Mouse (Mus musculus) neural tube, embryonic 15.5 days (tissue): Measurements from ENCODE around the gene Stmn1. TPM values are rescaled to one million over a fixed set of nuclear protein-coding genes. Genes with fewer than 3 reads are reported as not detected.

Source experiments
- ATAC-seq: fragments of 200-750 bp; cut with Nextera tagmentation; 2 replicates; pipeline ENCODE4 v1.8.0; 2017; ENCODE audit warnings: mild to moderate bottlenecking, moderate TSS enrichment, moderate library complexity; ENCODE audit not compliant: low FRiP score
- H3K27ac ChIP-seq: fragments of 300-500 bp; sonication (generic); replicated peaks from 2 replicates; pipeline ENCODE4 v1.5.1; 2015; ENCODE audit warnings: mild to moderate bottlenecking, inconsistent platforms
- H3K27me3 ChIP-seq: fragments of 300-500 bp; sonication (generic); replicated peaks from 2 replicates; pipeline ENCODE4 v1.6.1; 2015; ENCODE audit warnings: inconsistent platforms
- H3K36me3 ChIP-seq: fragments of 300-500 bp; sonication (generic); 2 replicates; pipeline ENCODE4 v1.6.1; 2015; ENCODE audit warnings: inconsistent platforms
- H3K4me1 ChIP-seq: fragments of 300-500 bp; sonication (generic); 2 replicates; pipeline ENCODE4 v1.6.1; 2015; ENCODE audit warnings: inconsistent platforms
- H3K4me2 ChIP-seq: fragments of 300-500 bp; sonication (generic); 2 replicates; pipeline ENCODE4 v1.6.1; 2015; ENCODE audit warnings: inconsistent platforms, mild to moderate bottlenecking, moderate library complexity
- H3K4me3 ChIP-seq: fragments of 300-500 bp; sonication (generic); replicated peaks from 2 replicates; pipeline ENCODE4 v1.5.1; 2015; ENCODE audit warnings: mild to moderate bottlenecking, inconsistent platforms
- H3K9ac ChIP-seq: fragments of 300-500 bp; sonication (generic); replicated peaks from 2 replicates; pipeline ENCODE4 v1.6.1; 2015; ENCODE audit warnings: mild to moderate bottlenecking, inconsistent platforms
- H3K9me3 ChIP-seq: fragments of 300-500 bp; sonication (generic); replicated peaks from 2 replicates; pipeline ENCODE4 v1.6.1; 2016; ENCODE audit warnings: inconsistent platforms
- WGBS: fragments of 180-500 bp; shearing (Covaris S2); methylation state at CpG from one replicate; pipeline ENCODE4 v1.1.7; 2015; ENCODE audit warnings: mixed read lengths; 5-methylcytosine and 5-hydroxymethylcytosine counted together
- polyA plus RNA-seq: library from polyadenylated mRNA; unstranded; fragments of >200 nt; fragmentation: Nextera tagmentation; extraction: Ambion mirVana; gene quantifications from 2 replicates; pipeline ENCODE4 v1.2.1, GENCODE M21; 2015

Gene Stmn1
- polyA plus RNA-seq, 1 experiment from 2014 or later: 4,915 TPM

DNA sequence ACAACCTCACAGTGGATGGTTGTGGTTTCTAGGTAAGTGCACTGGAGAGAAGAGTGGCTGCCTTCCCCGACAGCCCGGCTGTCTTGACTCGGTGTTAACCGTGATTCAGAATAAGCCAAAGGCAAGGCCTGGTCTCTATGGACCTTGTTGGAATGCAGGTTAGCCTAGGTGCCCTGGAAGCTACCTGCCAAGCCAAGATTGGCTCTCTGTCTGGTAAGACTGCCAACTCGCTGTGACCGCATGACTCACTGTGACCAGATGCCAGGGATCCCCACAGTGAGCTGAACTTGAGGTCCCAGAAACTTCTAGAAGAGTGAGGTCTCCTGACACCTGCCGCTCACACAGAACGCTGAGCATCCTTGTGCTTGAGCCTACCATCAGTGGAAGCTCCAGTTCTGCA lies 8.8 kb downstream of the Stmn1 start:
- Histone ChIP-seq H3K4me3 (no peak overlapping the region), H3K9me3 (no peaks in the 10 kb centered on the region), H3K9ac (no peak overlapping the region), H3K4me2 (no peak overlapping the region), H3K36me3 (peaks cover 47% of the 10 kb centered on the region), H3K27me3 (no peaks in the 10 kb centered on the region), H3K27ac (0 out of 2 replicates have a peak overlapping the region, but pooled peaks have one; percentile 60), H3K4me1 (peaks cover 42% of the 10 kb centered on the region)
- WGBS: 91% methylated on average over 8 of the region's 8 CpGs
- ATAC-seq: no peak

- no peaks in the 10 kb centered on the region for H3K27me3 ChIP-seq
- peak; percentile 75 for ATAC-seq
- H3K27ac ChIP-seq: peak overlapping the region; percentile 60
- H3K9me3 ChIP-seq: no peaks in the 10 kb centered on the region
- no peak overlapping the region for H3K4me3 ChIP-seq
- H3K4me1 ChIP-seq: peaks cover 30% of the 10 kb centered on the region
- no peak overlapping the region for H3K9ac ChIP-seq
- H3K4me2 ChIP-seq: no peak overlapping the region; the same call in 1 of the 2 replicates
- 7% methylated on average over 9 of the region's 9 CpGs for WGBS
- H3K36me3 ChIP-seq: peaks cover 35% of the 10 kb centered on the region
Observed at GRCm38 (mm10) chr4:134478031-134478430, 9.9 kb downstream of the Stmn1 start.

GRCm38 (mm10) chr4:134479839-134480238 lies 11.7 kb downstream of the Stmn1 start:
- H3K4me2 ChIP-seq: no peak overlapping the region
- WGBS: 90% methylated on average over 4 of the region's 4 CpGs
- ATAC-seq: no peak
- no peak overlapping the region for H3K4me3 ChIP-seq
- H3K4me1 ChIP-seq: peaks cover 22% of the 10 kb centered on the region
- no peak overlapping the region for H3K27ac ChIP-seq
- peaks cover 22% of the 10 kb centered on the region for H3K36me3 ChIP-seq
- H3K9ac ChIP-seq: no peak overlapping the region
- no peaks in the 10 kb centered on the region for H3K9me3 ChIP-seq
- no peaks in the 10 kb centered on the region for H3K27me3 ChIP-seq

GRCm38 (mm10) chr4:134480864-134481263 lies 12.7 kb downstream of the Stmn1 start:
- H3K9me3 ChIP-seq: no peaks in the 10 kb centered on the region
- no peak overlapping the region for H3K4me3 ChIP-seq
- H3K9ac ChIP-seq: no peak overlapping the region
- H3K4me2 ChIP-seq: no peak overlapping the region
- H3K27me3 ChIP-seq: no peaks in the 10 kb centered on the region
- no peak for ATAC-seq
- peaks cover 18% of the 10 kb centered on the region for H3K4me1 ChIP-seq
- 20% methylated on average over 6 of the region's 6 CpGs for WGBS
- peaks cover 11% of the 10 kb centered on the region for H3K36me3 ChIP-seq
- H3K27ac ChIP-seq: no peak overlapping the region

DNA sequence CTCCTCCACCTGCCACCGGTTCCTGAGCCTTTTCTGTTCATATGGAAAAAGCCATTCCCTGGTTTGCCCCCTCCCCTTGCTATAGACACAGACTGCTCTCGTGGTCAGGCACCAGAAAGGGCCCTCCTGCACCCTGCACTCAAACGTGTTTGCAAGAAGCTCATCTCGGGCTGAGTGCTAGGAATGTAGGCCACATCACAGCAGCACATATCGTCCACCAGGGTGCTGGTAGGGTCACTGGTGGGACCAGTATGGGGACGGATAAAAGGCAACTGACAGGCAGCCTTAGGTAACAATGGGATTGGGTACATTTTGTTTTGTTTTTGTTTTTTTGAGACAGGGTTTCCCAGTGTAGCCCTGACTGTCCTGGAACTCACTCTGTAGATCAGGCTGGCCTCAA lies 13.2 kb downstream of the Stmn1 start:
- no peak overlapping the region for H3K4me3 ChIP-seq
- no peak overlapping the region for H3K9ac ChIP-seq
- H3K9me3 ChIP-seq: no peaks in the 10 kb centered on the region
- WGBS: 63% methylated on average over 6 of the region's 6 CpGs
- no peak for ATAC-seq
- peaks cover 7% of the 10 kb centered on the region; the same call in 1 of the 2 replicates for H3K36me3 ChIP-seq
- no peaks in the 10 kb centered on the region for H3K27me3 ChIP-seq
- peaks cover 18% of the 10 kb centered on the region for H3K4me1 ChIP-seq
- H3K4me2 ChIP-seq: no peak overlapping the region
- no peak overlapping the region for H3K27ac ChIP-seq

DNA sequence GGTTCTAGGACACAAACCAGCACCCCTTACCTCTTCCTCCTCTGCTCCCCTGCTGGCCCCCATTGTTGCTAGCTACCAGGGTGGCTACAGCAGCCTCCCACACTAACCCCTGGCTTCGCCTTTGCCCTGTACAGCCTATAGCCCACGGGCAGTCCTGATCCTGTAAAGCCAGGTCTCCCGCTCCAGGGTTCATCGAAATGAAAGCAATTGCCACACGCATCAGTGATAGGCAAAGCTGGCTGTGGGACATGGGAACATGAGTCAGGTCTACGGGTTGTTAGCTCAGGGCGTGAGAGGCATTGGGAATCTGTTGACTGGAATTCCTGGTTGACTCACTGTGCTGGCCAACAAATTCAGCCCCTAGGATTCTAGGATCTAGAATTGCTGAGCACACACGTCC lies 14.3 kb downstream of the Stmn1 start:
- WGBS: 85% methylated on average over 8 of the region's 8 CpGs
- no peak overlapping the region for H3K4me2 ChIP-seq
- no peak overlapping the region for H3K9ac ChIP-seq
- H3K27ac ChIP-seq: no peak overlapping the region
- no peaks in the 10 kb centered on the region for H3K9me3 ChIP-seq
- ATAC-seq: no peak
- no peaks in the 10 kb centered on the region for H3K36me3 ChIP-seq
- H3K4me1 ChIP-seq: peaks cover 18% of the 10 kb centered on the region
- H3K4me3 ChIP-seq: no peak overlapping the region
- H3K27me3 ChIP-seq: no peaks in the 10 kb centered on the region

DNA sequence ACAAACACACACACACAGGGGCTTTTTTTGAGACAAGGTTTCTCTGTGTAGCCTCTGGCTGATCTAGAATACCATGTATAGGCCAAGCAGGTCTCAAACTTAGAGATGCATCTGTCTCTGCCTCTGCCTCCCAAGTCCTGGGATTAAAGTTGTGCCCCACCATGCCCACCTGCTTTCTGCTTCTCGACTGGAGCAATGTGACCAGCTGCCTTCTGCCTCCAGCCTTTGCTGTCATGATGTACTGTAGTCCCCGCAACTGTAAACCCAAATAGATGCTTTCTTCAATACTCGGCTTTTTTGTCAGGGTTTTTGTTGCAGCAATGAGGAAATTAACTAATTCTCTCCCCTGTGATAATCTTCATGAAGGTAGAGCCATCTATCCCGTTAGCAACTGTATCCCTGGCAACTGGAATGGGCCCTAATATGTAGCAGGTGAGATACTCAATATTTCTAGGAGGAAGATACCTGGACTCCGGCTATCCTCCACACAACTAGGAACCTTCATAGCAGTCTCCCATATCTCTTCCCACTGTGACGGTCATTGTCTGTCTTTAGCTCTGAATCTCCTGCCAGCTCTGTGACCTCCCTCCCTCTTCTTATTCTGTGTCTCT lies 15.1 kb downstream of the Stmn1 start:
- H3K4me3 ChIP-seq: no peak overlapping the region
- no peak for ATAC-seq
- H3K9ac ChIP-seq: no peak overlapping the region
- H3K27ac ChIP-seq: no peak overlapping the region
- H3K36me3 ChIP-seq: no peaks in the 10 kb centered on the region
- 67% methylated on average over 6 of the region's 6 CpGs for WGBS
- peaks cover 13% of the 10 kb centered on the region for H3K4me1 ChIP-seq
- H3K27me3 ChIP-seq: no peaks in the 10 kb centered on the region
- no peaks in the 10 kb centered on the region for H3K9me3 ChIP-seq
- no peak overlapping the region for H3K4me2 ChIP-seq

DNA sequence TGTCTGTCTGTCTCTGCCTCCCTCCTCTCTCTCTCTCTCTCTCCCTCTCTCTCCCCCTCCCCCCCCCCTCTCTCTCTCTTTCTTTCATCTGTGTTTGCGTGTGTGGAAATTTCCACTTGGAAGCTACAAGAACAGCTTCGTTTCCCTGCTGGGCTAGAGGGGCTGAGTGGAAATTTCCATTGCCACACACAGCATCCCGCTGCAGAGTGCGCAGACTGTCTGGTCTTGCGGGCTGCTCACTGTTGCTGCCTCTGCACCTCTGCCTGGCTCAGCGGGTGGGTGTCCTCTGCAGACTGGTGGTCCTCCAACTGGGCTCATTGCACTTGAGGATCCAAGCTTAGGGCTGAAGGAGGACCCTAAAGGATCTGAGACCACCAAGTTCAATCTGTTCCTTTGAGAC lies 15.6 kb downstream of the Stmn1 start:
- H3K9ac ChIP-seq: no peak overlapping the region
- H3K27me3 ChIP-seq: no peaks in the 10 kb centered on the region
- WGBS: 48% methylated on average over 6 of the region's 6 CpGs
- H3K4me1 ChIP-seq: peaks cover 9% of the 10 kb centered on the region; the same call in 1 of the 2 replicates
- H3K36me3 ChIP-seq: no peaks in the 10 kb centered on the region
- no peak for ATAC-seq
- H3K4me3 ChIP-seq: no peak overlapping the region
- H3K9me3 ChIP-seq: no peaks in the 10 kb centered on the region
- H3K27ac ChIP-seq: no peak overlapping the region
- no peak overlapping the region for H3K4me2 ChIP-seq

- H3K4me1 ChIP-seq: peaks cover 9% of the 10 kb centered on the region; the same call in 1 of the 2 replicates
- H3K9ac ChIP-seq: no peak overlapping the region
- H3K9me3 ChIP-seq: no peaks in the 10 kb centered on the region
- H3K27me3 ChIP-seq: no peaks in the 10 kb centered on the region
- 79% methylated on average over 10 of the region's 10 CpGs for WGBS
- no peak overlapping the region for H3K4me3 ChIP-seq
- ATAC-seq: no peak
- no peak overlapping the region for H3K4me2 ChIP-seq
- no peaks in the 10 kb centered on the region for H3K36me3 ChIP-seq
- H3K27ac ChIP-seq: no peak overlapping the region
Observed at GRCm38 (mm10) chr4:134484231-134484630, 16.1 kb downstream of the Stmn1 start.

DNA sequence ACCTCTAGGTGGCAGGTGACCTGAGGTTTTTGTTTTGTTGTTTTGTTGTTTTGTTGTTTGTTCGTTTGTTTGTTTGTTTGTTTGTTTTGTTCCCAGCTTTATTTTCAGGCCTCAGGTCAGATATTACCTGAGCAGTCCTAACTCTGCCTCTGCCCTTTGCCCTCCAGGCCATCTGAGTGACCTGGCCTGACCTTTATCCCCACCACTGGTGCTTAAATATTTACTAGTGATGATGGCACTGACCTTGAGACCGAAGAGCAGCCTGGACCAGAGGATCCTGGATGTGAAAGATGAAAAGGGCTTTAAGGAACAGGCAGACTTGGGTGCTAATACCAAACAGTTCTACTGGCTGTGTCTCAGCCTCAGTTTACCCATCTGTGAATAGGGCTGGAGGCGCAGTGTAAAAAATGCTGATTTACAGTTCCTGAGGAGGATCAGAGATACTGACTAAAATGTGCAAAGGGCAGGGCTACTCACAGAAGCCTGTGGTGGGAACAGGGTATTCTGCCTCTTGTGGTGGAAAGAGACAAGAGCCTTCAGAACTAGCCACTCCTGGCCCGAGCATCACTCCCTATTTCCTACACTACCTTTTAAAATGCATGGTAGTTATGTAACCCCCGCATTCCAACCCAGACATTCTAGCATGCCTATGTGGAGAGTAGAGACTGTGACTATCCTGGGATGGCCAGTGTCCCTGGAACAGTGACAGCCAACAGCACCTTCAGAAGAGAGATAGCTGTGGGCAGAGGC lies 17.2 kb downstream of the Stmn1 start:
- WGBS: 84% methylated on average over 5 of the region's 5 CpGs
- Histone ChIP-seq H3K36me3 (no peaks in the 10 kb centered on the region), H3K27me3 (no peaks in the 10 kb centered on the region), H3K9me3 (no peaks in the 10 kb centered on the region), H3K9ac (no peak overlapping the region), H3K4me1 (peaks cover 9% of the 10 kb centered on the region; the same call in 1 of the 2 replicates), H3K27ac (no peak overlapping the region), H3K4me2 (no peak overlapping the region), H3K4me3 (no peak overlapping the region)
- ATAC-seq: no peak

DNA sequence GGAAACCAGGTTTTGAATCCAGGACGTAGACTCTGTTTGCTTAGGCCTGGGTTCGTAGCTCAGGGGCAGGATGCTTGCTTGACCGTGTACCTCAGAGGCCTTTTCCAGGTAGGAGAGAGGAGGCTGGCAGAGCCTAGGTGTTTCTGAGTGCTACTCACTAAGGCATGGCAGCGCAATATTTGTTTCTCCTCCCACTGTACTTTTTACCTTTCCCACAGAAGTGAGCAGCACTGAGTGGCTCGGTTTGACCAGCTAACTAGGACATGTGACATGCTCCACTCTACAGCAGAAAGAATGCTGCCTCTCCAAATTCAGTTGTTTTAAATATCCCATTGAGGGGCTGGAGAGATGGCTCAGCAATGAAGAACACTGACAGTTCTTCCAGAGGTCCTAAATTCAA lies 20.1 kb downstream of the Stmn1 start:
- Histone ChIP-seq H3K36me3 (no peaks in the 10 kb centered on the region), H3K4me1 (0 out of 2 replicates have a peak, but pooled peaks cover 7% of the 10 kb centered on the region), H3K9ac (no peak overlapping the region), H3K27ac (no peak overlapping the region), H3K9me3 (no peaks in the 10 kb centered on the region), H3K4me2 (no peak overlapping the region), H3K27me3 (no peaks in the 10 kb centered on the region), H3K4me3 (no peak overlapping the region)
- ATAC-seq: no peak
- 93% methylated on average over 5 of the region's 5 CpGs for WGBS

DNA sequence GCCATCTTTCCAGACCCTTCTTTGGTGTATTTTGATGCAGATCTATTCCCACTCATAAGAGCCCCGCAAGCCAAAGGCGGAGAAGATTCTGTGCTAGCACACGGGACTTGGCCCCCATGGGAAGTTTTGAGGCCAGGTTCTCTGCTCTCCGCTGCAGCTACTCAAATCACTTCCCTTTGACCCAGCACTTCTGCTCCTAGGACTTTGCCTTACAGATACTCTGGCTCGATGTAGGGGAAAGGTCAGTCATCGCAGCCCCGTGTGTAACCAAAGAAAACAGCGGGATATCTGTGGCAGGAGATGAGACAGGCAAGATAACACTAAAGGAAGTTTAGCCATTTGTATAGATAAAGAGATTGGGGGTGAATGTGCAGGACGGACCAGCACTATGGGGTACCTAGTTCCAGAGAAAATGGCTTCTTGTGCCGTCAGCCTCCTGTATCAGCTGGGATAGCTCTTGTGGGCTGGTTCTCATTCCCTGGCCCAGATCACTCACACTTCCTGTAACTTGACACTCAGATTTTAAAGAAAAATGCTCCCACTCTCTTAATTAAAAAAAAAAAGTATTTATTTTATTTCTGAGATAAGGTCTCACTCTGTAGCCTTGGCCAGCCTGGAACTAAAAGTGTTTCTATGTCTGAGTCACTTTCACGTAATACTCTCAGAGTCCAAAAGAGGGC lies 22.0 kb downstream of the Stmn1 start:
- Histone ChIP-seq H3K9ac (no peak overlapping the region), H3K4me1 (peaks cover 8% of the 10 kb centered on the region; the same call in 1 of the 2 replicates), H3K36me3 (no peaks in the 10 kb centered on the region), H3K9me3 (no peaks in the 10 kb centered on the region), H3K4me2 (no peak overlapping the region), H3K4me3 (no peak overlapping the region), H3K27ac (no peak overlapping the region), H3K27me3 (no peaks in the 10 kb centered on the region)
- no peak for ATAC-seq
- 90% methylated on average over 11 of the region's 11 CpGs for WGBS
